Mouse (Mus musculus): ENCODE data around the gene Ccdc30. TPM values are rescaled to one million over a fixed set of nuclear protein-coding genes. Genes with fewer than 3 reads are reported as not detected.

The Ccdc30 gene
- polyA plus RNA-seq, 1 experiment from 2014 or later, result 1.4 TPM

- Histone ChIP-seq H3K27ac (replicated peaks) (no peak overlapping the region), H3K27me3 (ENCODE audit: control insufficient read depth, insufficient read depth, low read length) (no peaks in the 10 kb centered on the region), H3K36me3 (ENCODE audit: control insufficient read depth, insufficient read depth, low read length) (no peaks in the 10 kb centered on the region), H3K9me3 (ENCODE audit: control insufficient read depth, low read length) (no peaks in the 10 kb centered on the region), H3K9ac (ENCODE audit: low read length) (no peak overlapping the region), H3K4me2 (replicated peaks; ENCODE audit: low read depth) (no peak overlapping the region), H3K4me3 (ENCODE audit: low read depth, low read length) (no peak overlapping the region), H3K4me1 (replicated peaks; ENCODE audit: control insufficient read depth, insufficient read depth) (no peaks in the 10 kb centered on the region)
- ATAC-seq (ENCODE audit: low FRiP score, low TSS enrichment) (no peak), DNase-seq (ENCODE audit: low spot score) (no peak)
- 78% methylated on average over 3 of the region's 3 CpGs for WGBS
- TF ChIP-seq EP300 (optimal IDR thresholded peaks at IDR 0.05) (no peak), CTCF (IDR thresholded peaks at IDR 0.05; ENCODE audit: low read depth) (no peak)
Measured at GRCm38 (mm10) chr4:119389184-119389583, 26.1 kb downstream of the Ccdc30 start.

- 63% methylated on average over 7 of the region's 7 CpGs for WGBS
- H3K27ac ChIP-seq (replicated peaks), result no peak overlapping the region
- no peaks in the 10 kb centered on the region for H3K36me3 ChIP-seq (ENCODE audit: control insufficient read depth, insufficient read depth, low read length)
- no peak overlapping the region for H3K4me3 ChIP-seq (ENCODE audit: low read depth, low read length)
- H3K9ac ChIP-seq (ENCODE audit: low read length), result no peak overlapping the region
- ATAC-seq (ENCODE audit: low FRiP score, low TSS enrichment) (no peak), DNase-seq (ENCODE audit: low spot score) (no peak)
- H3K4me1 ChIP-seq (replicated peaks; ENCODE audit: control insufficient read depth, insufficient read depth), result no peaks in the 10 kb centered on the region
- no peaks in the 10 kb centered on the region for H3K9me3 ChIP-seq (ENCODE audit: control insufficient read depth, low read length)
- TF ChIP-seq CTCF (IDR thresholded peaks at IDR 0.05; ENCODE audit: low read depth), result no peak
- no peak for TF ChIP-seq EP300 (optimal IDR thresholded peaks at IDR 0.05)
- H3K27me3 ChIP-seq (ENCODE audit: control insufficient read depth, insufficient read depth, low read length), result no peaks in the 10 kb centered on the region
- H3K4me2 ChIP-seq (replicated peaks; ENCODE audit: low read depth), result no peak overlapping the region
Measured at GRCm38 (mm10) chr4:119381471-119382190, 33.7 kb downstream of the Ccdc30 start.

- Histone ChIP-seq H3K27me3 (ENCODE audit: control insufficient read depth, insufficient read depth, low read length) (no peaks in the 10 kb centered on the region), H3K4me3 (ENCODE audit: low read depth, low read length) (no peak overlapping the region), H3K9me3 (ENCODE audit: control insufficient read depth, low read length) (no peaks in the 10 kb centered on the region), H3K9ac (ENCODE audit: low read length) (no peak overlapping the region), H3K4me2 (replicated peaks; ENCODE audit: low read depth) (no peak overlapping the region), H3K27ac (replicated peaks) (no peak overlapping the region), H3K36me3 (ENCODE audit: control insufficient read depth, insufficient read depth, low read length) (no peaks in the 10 kb centered on the region), H3K4me1 (replicated peaks; ENCODE audit: control insufficient read depth, insufficient read depth) (no peaks in the 10 kb centered on the region)
- ATAC-seq (ENCODE audit: low FRiP score, low TSS enrichment) (no peak), DNase-seq (ENCODE audit: low spot score) (no peak)
- no peak for TF ChIP-seq EP300 (optimal IDR thresholded peaks at IDR 0.05)
- TF ChIP-seq CTCF (IDR thresholded peaks at IDR 0.05; ENCODE audit: low read depth), result no peak
- 89% methylated on average over 6 of the region's 6 CpGs for WGBS
Measured at GRCm38 (mm10) chr4:119369460-119369859, 45.9 kb downstream of the Ccdc30 start.

- Histone ChIP-seq H3K36me3 (ENCODE audit: control insufficient read depth, insufficient read depth, low read length) (no peaks in the 10 kb centered on the region), H3K9me3 (ENCODE audit: control insufficient read depth, low read length) (no peaks in the 10 kb centered on the region), H3K9ac (ENCODE audit: low read length) (no peak overlapping the region), H3K4me2 (replicated peaks; ENCODE audit: low read depth) (no peak overlapping the region), H3K4me1 (replicated peaks; ENCODE audit: control insufficient read depth, insufficient read depth) (no peaks in the 10 kb centered on the region), H3K4me3 (ENCODE audit: low read depth, low read length) (no peak overlapping the region), H3K27ac (replicated peaks) (0 out of 2 replicates have a peak overlapping the region, but pooled peaks have one; percentile 18), H3K27me3 (ENCODE audit: control insufficient read depth, insufficient read depth, low read length) (no peaks in the 10 kb centered on the region)
- DNase-seq (ENCODE audit: low spot score) (no peak), ATAC-seq (ENCODE audit: low FRiP score, low TSS enrichment) (no peak)
- WGBS, result 35% methylated on average over 4 of the region's 4 CpGs
- TF ChIP-seq EP300 (optimal IDR thresholded peaks at IDR 0.05) (no peak), CTCF (IDR thresholded peaks at IDR 0.05; ENCODE audit: low read depth) (no peak)
Measured at GRCm38 (mm10) chr4:119366758-119367526, 48.4 kb downstream of the Ccdc30 start.

GRCm38 (mm10) chr4:119362231-119362630, 53.1 kb downstream of the Ccdc30 start:
- Histone ChIP-seq H3K27me3 (ENCODE audit: control insufficient read depth, insufficient read depth, low read length) (no peaks in the 10 kb centered on the region), H3K4me2 (replicated peaks; ENCODE audit: low read depth) (no peak overlapping the region), H3K36me3 (ENCODE audit: control insufficient read depth, insufficient read depth, low read length) (no peaks in the 10 kb centered on the region), H3K9me3 (ENCODE audit: control insufficient read depth, low read length) (no peaks in the 10 kb centered on the region), H3K4me3 (ENCODE audit: low read depth, low read length) (no peak overlapping the region), H3K9ac (ENCODE audit: low read length) (no peak overlapping the region), H3K27ac (replicated peaks) (no peak overlapping the region), H3K4me1 (replicated peaks; ENCODE audit: control insufficient read depth, insufficient read depth) (no peaks in the 10 kb centered on the region)
- ATAC-seq (ENCODE audit: low FRiP score, low TSS enrichment) (no peak), DNase-seq (ENCODE audit: low spot score) (no peak)
- TF ChIP-seq EP300 (optimal IDR thresholded peaks at IDR 0.05) (no peak), CTCF (IDR thresholded peaks at IDR 0.05; ENCODE audit: low read depth) (no peak)
- 80% methylated on average over 3 of the region's 3 CpGs for WGBS

Measured in stomach, postnatal 0 days (tissue).